Mouse (Mus musculus) embryonic facial prominence, embryonic 14.5 days (tissue): ENCODE results near the gene Hoga1. TPM values are rescaled to one million over a fixed set of nuclear protein-coding genes. Genes with fewer than 3 reads are reported as not detected.
"Not testable (repeated sequence)": the region's sequence is repeated elsewhere in the genome, so short reads cannot be mapped to it uniquely, and the experiment has no call there.

Experiments used
- ATAC-seq: fragments of 200-750 bp; cut with Nextera tagmentation; 2 replicates; pipeline ENCODE4 v1.8.0; 2017; ENCODE audit warnings: low read depth, moderate number of reproducible peaks, moderate TSS enrichment
- DNase-seq: peaks from one replicate; pipeline ENCODE4 v3.0.0-alpha.2; 2015; ENCODE audit warnings: low spot score
- H3K27ac ChIP-seq: fragments of 300-500 bp; sonication (generic); replicated peaks from 2 replicates; pipeline ENCODE4 v1.5.1; 2014; ENCODE audit warnings: low read depth, mild to moderate bottlenecking, low read length, moderate library complexity
- H3K27me3 ChIP-seq: fragments of 300-500 bp; sonication (generic); replicated peaks from 2 replicates; pipeline ENCODE4 v1.6.1; 2014; ENCODE audit warnings: low read length; ENCODE audit not compliant: control insufficient read depth, insufficient read depth
- H3K36me3 ChIP-seq: fragments of 300-500 bp; sonication (generic); 2 replicates; pipeline ENCODE4 v1.6.1; 2014; ENCODE audit warnings: low read length, mixed read lengths; ENCODE audit not compliant: control insufficient read depth, insufficient read depth
- H3K4me1 ChIP-seq: fragments of 300-500 bp; sonication (generic); 2 replicates; pipeline ENCODE4 v1.6.1; 2014; ENCODE audit warnings: antibody characterized with exemption, low read length; ENCODE audit not compliant: control insufficient read depth, insufficient read depth
- H3K4me2 ChIP-seq: fragments of 300-500 bp; sonication (generic); 2 replicates; pipeline ENCODE4 v1.6.1; 2014; ENCODE audit warnings: low read depth, mild to moderate bottlenecking, low read length, moderate library complexity, mixed read lengths
- H3K4me3 ChIP-seq: fragments of 300-500 bp; sonication (generic); 2 replicates; pipeline ENCODE4 v1.5.1; 2014; ENCODE audit warnings: low read depth, mild to moderate bottlenecking, low read length
- H3K9ac ChIP-seq: fragments of 300-500 bp; sonication (generic); 2 replicates; pipeline ENCODE4 v1.6.1; 2014; ENCODE audit warnings: low read depth, mild to moderate bottlenecking, low read length, moderate library complexity, mixed read lengths
- H3K9me3 ChIP-seq: fragments of 300-500 bp; sonication (generic); 2 replicates; pipeline ENCODE4 v1.6.1; 2016; ENCODE audit warnings: low read length; ENCODE audit not compliant: control insufficient read depth
- WGBS: fragments of 180-500 bp; shearing (Covaris S2); extraction: QIAGEN DNeasy Blood & Tissue Kit; methylation state at CpG from one replicate; pipeline ENCODE4 v1.1.7; 2014; 5-methylcytosine and 5-hydroxymethylcytosine counted together
- polyA plus RNA-seq: library from polyadenylated mRNA; unstranded; fragments of >200 nt; fragmentation: Nextera tagmentation; extraction: Ambion mirVana; gene quantifications from 2 replicates; pipeline ENCODE4 v1.2.1, GENCODE M21; 2014

Gene Hoga1
- polyA plus RNA-seq, 1 experiment from 2014 or later = 1.0 TPM

DNA sequence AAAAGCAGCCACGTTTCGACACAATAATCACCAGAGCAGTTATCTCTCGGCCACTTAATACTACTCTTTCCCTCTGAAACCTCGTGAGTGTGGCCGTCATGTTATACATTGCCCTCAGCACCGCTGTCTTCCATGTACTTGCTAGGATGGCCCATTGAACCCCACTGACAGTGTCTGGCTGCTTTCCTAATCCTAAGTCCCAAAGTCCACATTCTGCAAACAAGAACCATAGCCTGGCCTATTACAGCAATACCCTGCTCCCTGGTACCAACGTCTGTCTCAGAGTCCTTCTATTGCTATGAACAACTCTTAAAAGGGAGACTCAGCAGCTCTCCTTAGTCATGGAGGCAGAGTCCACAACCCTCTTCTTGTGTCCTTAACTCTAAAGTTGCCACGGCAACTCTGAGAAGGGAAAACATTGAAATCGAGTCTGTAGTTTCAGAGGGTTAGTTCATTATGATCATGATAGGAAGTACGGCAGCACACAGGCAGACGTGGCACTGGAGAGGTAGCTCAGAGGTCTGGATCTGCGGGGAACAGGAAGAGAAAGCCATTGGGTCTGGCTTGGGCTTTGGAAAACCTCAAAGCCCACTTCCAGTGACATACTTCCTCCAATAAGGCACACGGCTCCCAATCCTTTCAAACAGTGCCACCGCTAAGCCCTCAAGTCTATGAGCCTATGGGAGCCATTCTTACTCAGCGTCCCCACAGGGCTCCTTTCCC, 26.6 kb downstream of the Hoga1 start:
- Histone ChIP-seq H3K9me3 (no peaks in the 10 kb centered on the region), H3K4me1 (no peaks in the 10 kb centered on the region), H3K4me2 (no peak overlapping the region), H3K36me3 (peaks cover 30% of the 10 kb centered on the region; the same call in 1 of the 2 replicates), H3K27ac (no peak overlapping the region), H3K4me3 (no peak overlapping the region), H3K27me3 (no peaks in the 10 kb centered on the region), H3K9ac (no peak overlapping the region)
- ATAC-seq (no peak), DNase-seq (no peak)
- WGBS = 80% methylated on average over 15 of the region's 15 CpGs

DNA sequence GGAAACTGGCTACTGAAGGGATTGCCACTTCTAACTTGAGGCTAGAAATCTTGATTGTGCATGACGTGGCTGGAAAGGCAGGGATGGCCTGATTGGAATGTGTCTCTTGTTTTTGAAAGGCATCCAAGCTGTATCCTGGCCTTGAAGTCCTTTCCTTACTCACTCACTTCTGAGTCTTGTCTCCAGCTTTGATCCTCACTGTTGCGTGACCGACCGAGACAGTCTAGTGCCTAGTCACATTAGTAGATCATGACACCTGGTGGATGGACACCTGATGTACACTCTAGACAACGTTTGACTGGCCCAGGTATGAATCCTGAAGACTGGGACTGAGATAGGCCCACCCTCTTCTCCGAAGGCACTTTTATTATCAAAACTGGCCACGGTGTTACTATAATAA, 27.4 kb downstream of the Hoga1 start:
- Histone ChIP-seq H3K9ac (no peak overlapping the region), H3K27ac (no peak overlapping the region), H3K4me2 (no peak overlapping the region), H3K4me1 (no peaks in the 10 kb centered on the region), H3K9me3 (no peaks in the 10 kb centered on the region), H3K36me3 (peaks cover 30% of the 10 kb centered on the region; the same call in 1 of the 2 replicates), H3K27me3 (no peaks in the 10 kb centered on the region), H3K4me3 (no peak overlapping the region)
- DNase-seq (no peak), ATAC-seq (no peak)
- WGBS = 81% methylated on average over 7 of the region's 7 CpGs

DNA sequence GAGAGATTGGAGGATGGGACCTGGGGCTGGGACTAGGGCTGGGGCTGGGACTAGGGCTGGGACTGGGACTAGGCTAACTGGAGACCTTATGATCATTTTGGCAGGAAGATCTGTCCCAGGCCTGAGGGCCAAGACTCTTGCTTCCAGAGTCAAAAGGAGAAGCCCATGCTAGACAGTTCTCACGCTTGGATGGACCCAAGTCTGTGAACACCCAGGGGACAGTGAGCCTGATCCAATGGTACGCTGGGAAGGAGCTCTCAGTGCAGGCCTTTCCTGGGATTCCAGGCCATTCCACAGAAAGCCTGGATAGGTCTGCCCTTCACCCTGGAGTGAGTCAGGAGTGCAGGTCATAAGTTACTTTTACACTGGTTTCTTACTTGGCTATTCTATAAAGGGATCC, 29.6 kb downstream of the Hoga1 start:
- no peak overlapping the region for H3K27ac ChIP-seq
- ATAC-seq = no peak

DNA sequence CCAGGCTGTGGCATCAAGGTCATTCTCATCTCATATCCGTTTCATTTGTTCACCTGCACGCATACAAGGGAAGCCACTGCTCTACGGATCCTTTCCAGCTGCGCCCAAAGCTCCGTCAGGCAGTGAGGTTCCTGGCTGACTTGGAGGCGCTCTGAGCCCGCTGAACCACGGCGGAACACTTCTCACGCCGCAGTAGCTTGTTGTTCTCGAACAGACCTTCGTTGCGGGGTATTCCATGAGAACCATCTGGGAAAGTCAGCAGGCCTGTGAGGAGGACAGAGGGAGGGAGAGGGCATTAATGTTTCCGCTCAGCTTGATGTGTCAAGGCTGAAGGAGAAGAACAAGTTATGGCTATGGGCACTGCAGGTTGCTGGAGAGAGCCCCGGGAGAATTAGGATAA, 30.6 kb downstream of the Hoga1 start:
- Histone ChIP-seq H3K9me3 (no peaks in the 10 kb centered on the region), H3K36me3 (peaks cover 30% of the 10 kb centered on the region; the same call in 1 of the 2 replicates), H3K4me3 (no peak overlapping the region), H3K9ac (no peak overlapping the region), H3K4me1 (no peaks in the 10 kb centered on the region), H3K27ac (no peak overlapping the region), H3K4me2 (no peak overlapping the region), H3K27me3 (no peaks in the 10 kb centered on the region)
- ATAC-seq = no peak
- WGBS = 89% methylated on average over 16 of the region's 16 CpGs
- DNase-seq = no peak

More for the DNA sequence above, 29.6 kb downstream of the Hoga1 start:
- no peak overlapping the region for H3K9ac ChIP-seq
- 91% methylated on average over 2 of the region's 2 CpGs for WGBS
- H3K9me3 ChIP-seq = no peaks in the 10 kb centered on the region
- peaks cover 30% of the 10 kb centered on the region; the same call in 1 of the 2 replicates for H3K36me3 ChIP-seq
- no peak for DNase-seq
- no peak overlapping the region for H3K4me2 ChIP-seq
- H3K4me3 ChIP-seq = no peak overlapping the region
- H3K27me3 ChIP-seq = no peaks in the 10 kb centered on the region
- no peaks in the 10 kb centered on the region for H3K4me1 ChIP-seq

DNA sequence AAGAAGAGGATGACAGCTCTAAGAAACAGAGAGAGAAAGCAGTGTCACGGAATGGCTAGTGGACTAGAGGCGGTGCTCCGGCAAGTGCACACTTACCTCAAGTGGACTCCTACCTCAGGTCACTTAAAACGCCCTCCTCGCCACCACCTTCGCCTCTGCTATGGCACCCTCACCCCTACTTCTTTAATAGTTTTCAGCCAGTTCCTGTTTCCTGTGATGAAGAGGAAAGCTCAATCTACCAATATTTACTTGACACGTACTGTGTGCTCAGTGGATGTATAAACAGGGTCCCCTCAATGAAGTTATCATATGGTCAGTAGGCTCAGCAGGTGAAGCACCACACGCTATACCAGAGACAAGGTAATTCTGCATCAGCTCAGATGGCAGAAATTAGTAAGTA, 33.2 kb downstream of the Hoga1 start:
- H3K27me3 ChIP-seq = no peaks in the 10 kb centered on the region
- H3K4me3 ChIP-seq = no peak overlapping the region
- H3K4me2 ChIP-seq = no peak overlapping the region
- ATAC-seq (no peak), DNase-seq (no peak)
- peaks cover 28% of the 10 kb centered on the region; the same call in 1 of the 2 replicates for H3K36me3 ChIP-seq
- WGBS = 94% methylated on average over 8 of the region's 8 CpGs
- H3K9me3 ChIP-seq = no peaks in the 10 kb centered on the region
- no peak overlapping the region for H3K9ac ChIP-seq
- H3K27ac ChIP-seq = no peak overlapping the region
- no peaks in the 10 kb centered on the region for H3K4me1 ChIP-seq

DNA sequence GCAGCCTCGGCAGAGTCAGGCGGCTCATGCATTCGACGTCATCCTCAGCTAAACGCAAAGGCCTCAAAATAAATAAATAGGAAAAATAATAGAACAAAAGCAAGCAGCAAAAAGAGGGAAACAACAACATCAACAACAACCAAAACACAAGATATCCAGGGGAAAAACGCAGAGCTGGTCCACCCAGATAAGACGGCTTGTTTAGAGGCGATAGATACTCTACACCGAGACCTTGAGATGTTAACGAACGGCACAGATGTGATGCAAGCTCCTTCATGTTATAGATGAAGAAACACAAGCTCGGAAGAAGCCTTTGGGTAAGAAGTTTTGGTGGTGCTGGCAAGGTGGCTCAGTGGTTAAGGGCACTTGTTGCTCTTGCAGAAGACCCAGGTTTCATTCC, 33.6 kb downstream of the Hoga1 start:
- Histone ChIP-seq H3K4me2 (no peak overlapping the region), H3K36me3 (peaks cover 24% of the 10 kb centered on the region; the same call in 1 of the 2 replicates), H3K4me1 (no peaks in the 10 kb centered on the region), H3K27me3 (no peaks in the 10 kb centered on the region), H3K9me3 (no peaks in the 10 kb centered on the region), H3K9ac (no peak overlapping the region), H3K4me3 (no peak overlapping the region), H3K27ac (no peak overlapping the region)
- 95% methylated on average over 12 of the region's 12 CpGs for WGBS
- ATAC-seq (no peak), DNase-seq (no peak)

DNA sequence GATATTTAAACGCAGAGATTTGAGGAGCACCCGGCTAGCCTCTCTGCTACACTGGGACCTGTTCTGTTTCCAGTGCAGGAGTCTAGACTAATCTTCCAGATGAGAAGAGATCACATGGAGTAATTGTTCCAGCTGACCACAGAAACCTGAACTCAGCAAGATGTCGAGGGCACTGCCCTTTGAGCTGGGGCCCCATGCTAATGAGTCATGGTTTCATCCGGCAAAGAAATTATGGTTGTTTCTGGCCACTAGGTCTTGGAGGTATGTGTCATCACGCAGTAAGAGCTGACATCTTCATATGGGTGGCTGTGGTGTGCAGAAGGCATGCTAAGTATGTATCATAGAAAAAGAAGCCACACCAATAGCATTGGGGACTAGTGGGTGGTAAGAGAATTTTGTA, 34.5 kb downstream of the Hoga1 start:
- 72% methylated on average over 5 of the region's 5 CpGs for WGBS
- Histone ChIP-seq H3K4me1 (no peaks in the 10 kb centered on the region), H3K9ac (no peak overlapping the region), H3K4me2 (no peak overlapping the region), H3K27ac (no peak overlapping the region), H3K4me3 (no peak overlapping the region), H3K9me3 (no peaks in the 10 kb centered on the region), H3K36me3 (peaks cover 15% of the 10 kb centered on the region; the same call in 1 of the 2 replicates), H3K27me3 (no peaks in the 10 kb centered on the region)
- DNase-seq (no peak), ATAC-seq (no peak)

DNA sequence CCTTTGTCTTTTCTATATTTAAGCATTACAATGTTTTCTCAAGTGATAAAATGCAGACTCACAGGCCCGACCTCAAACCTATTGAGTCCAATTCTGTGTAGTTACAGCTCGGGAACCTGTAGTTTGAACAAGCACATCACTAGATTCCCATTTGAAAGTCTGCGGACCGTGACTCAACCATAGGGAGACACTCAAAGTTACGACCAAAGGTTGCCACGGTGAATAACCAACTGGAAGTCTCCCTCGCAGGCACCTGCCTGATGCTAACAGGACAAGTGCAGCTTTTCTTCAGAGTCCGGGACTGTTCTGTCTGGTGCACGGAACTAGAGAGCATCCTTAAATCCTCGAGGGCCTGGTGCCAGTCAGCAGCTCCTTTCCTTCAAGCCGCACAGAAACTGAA, 35.1 kb downstream of the Hoga1 start:
- Histone ChIP-seq H3K27ac (no peak overlapping the region), H3K27me3 (no peaks in the 10 kb centered on the region), H3K9ac (no peak overlapping the region), H3K36me3 (peaks cover 10% of the 10 kb centered on the region; the same call in 1 of the 2 replicates), H3K4me3 (no peak overlapping the region), H3K4me1 (0 out of 2 replicates have a peak, but pooled peaks cover under 1% of the 10 kb centered on the region), H3K9me3 (no peaks in the 10 kb centered on the region), H3K4me2 (no peak overlapping the region)
- ATAC-seq = no peak
- WGBS = 80% methylated on average over 11 of the region's 11 CpGs
- no peak for DNase-seq

DNA sequence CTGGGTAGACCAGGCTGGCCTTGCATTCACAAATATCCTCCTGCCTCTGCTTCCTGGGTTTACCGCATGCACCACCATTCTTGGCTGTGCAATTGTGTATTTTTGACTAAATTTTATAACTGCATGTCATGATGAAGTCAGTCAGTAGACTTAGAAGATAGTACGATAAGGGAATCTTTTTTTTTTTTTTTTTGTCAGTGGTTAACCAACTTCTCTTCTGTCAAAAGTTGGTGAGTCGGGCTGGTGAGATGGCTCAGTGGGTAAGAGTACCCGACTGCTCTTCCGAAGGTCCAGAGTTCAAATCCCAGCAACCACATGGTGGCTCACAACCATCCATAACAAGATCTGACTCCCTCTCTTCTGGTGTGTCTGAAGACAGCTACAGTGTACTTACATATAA, 36.2 kb downstream of the Hoga1 start:
- H3K27me3 ChIP-seq, H3K36me3 ChIP-seq, H3K4me2 ChIP-seq, ATAC-seq, H3K27ac ChIP-seq, H3K4me3 ChIP-seq, DNase-seq, H3K9ac ChIP-seq, H3K9me3 ChIP-seq, H3K4me1 ChIP-seq: not testable (repeated sequence)
- WGBS = 98% methylated on average over 5 of the region's 5 CpGs
